Mouse (Mus musculus) lung, postnatal 0 days (tissue): Measurements from ENCODE around the gene Mas1.

ENCODE experiments used
- CTCF ChIP-seq: IDR thresholded peaks from 2 replicates; pipeline ENCODE4 v1.5.1; 2016; ENCODE audit warnings: antibody characterized with exemption, mild to moderate bottlenecking
- EP300 ChIP-seq: IDR thresholded peaks from 2 replicates; pipeline ENCODE4 v1.6.1; 2016; ENCODE audit warnings: antibody characterized with exemption, mild to moderate bottlenecking, control low read depth

- no peak for TF ChIP-seq CTCF
- no peak for TF ChIP-seq EP300
Measured at GRCm38 (mm10) chr17:12854386-12854785, 13.6 kb downstream of the Mas1 start.
